Mouse (Mus musculus) cerebellum, adult 8-10 months (tissue): ENCODE results near the gene Zfp819.
"Not testable (repeated sequence)": the region's sequence is repeated elsewhere in the genome, so short reads cannot be mapped to it uniquely, and the experiment has no call there.

Experiments used
- DNase-seq: peaks from one replicate; pipeline ENCODE4 v3.0.0; 2022

Gene Zfp819

GRCm38 (mm10) chr7:43643046-43643652, 36.2 kb downstream of the Zfp819 start:
- DNase-seq, result no peak

- no peak for DNase-seq
These were observed 45.7 kb downstream of the Zfp819 start for GRCm38 (mm10) chr7:43652683-43653082.

- no peak for DNase-seq
These were observed 47.5 kb downstream of the Zfp819 start for GRCm38 (mm10) chr7:43654519-43654918.

GRCm38 (mm10) chr7:43656232-43656631, 49.3 kb downstream of the Zfp819 start:
- DNase-seq, result no peak

GRCm38 (mm10) chr7:43660002-43660401, 53.0 kb downstream of the Zfp819 start, which contains the start of gene Siglece:
Siglece (minus strand) TSS chr7:43660161.
- no peak for DNase-seq

GRCm38 (mm10) chr7:43662804-43663203, 55.8 kb downstream of the Zfp819 start:
- DNase-seq, result no peak

GRCm38 (mm10) chr7:43667221-43667620, 60.3 kb downstream of the Zfp819 start:
- DNase-seq, result not testable (repeated sequence)
